Mouse (Mus musculus) lung, postnatal 36 days (tissue): Measurements from ENCODE around the gene Tshz2.

Experiments
- DNase-seq: peaks from one replicate; pipeline ENCODE4 v3.0.0; 2022; ENCODE audit warnings: mixed read lengths

Tshz2 gene

GRCm38 (mm10) chr2:169702725-169703486, 70.1 kb downstream of the Tshz2 start:
- DNase-seq = no peak

- DNase-seq = no peak
Measured at GRCm38 (mm10) chr2:169721793-169722326, 89.0 kb downstream of the Tshz2 start.

- DNase-seq = peak; percentile 40
Measured at GRCm38 (mm10) chr2:169722341-169722740, 89.5 kb downstream of the Tshz2 start.

- DNase-seq = peak; percentile 67
Measured at GRCm38 (mm10) chr2:169723645-169724462, 91.0 kb downstream of the Tshz2 start.

DNA sequence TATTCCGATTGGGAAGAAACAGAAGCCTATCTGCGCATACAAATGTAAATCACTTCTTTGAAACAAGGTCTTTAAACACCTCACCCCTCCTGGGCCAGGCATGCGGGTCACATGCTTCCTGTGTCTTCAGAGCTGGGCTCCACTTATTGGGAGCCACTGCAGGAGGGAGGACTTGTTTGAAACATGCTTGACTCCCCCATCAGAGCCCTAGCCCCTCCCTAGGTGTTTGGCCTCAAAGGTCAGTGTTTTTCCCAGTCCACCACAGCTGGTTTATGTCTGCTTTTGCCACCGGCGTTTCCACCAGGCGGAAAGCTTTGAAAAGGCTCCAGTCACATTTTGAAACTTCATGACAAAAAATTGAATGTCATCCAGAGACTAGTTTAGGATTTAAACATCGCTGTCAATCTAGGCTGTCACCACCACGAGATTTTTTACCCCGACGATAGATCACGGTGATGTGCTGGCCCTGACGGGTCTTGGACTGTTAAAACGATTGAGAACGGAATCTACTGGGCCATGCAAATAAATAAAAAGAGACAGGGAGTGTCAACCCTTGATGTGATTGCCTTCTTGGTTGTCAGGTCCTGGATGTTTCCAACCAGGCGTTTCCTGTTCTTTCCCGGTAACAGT, 96.0 kb downstream of the Tshz2 start:
- peak; percentile 74 for DNase-seq

GRCm38 (mm10) chr2:169730551-169730996, 97.8 kb downstream of the Tshz2 start:
- peak; percentile 44 for DNase-seq

GRCm38 (mm10) chr2:169734053-169734452, 101.2 kb downstream of the Tshz2 start:
- no peak for DNase-seq

DNA sequence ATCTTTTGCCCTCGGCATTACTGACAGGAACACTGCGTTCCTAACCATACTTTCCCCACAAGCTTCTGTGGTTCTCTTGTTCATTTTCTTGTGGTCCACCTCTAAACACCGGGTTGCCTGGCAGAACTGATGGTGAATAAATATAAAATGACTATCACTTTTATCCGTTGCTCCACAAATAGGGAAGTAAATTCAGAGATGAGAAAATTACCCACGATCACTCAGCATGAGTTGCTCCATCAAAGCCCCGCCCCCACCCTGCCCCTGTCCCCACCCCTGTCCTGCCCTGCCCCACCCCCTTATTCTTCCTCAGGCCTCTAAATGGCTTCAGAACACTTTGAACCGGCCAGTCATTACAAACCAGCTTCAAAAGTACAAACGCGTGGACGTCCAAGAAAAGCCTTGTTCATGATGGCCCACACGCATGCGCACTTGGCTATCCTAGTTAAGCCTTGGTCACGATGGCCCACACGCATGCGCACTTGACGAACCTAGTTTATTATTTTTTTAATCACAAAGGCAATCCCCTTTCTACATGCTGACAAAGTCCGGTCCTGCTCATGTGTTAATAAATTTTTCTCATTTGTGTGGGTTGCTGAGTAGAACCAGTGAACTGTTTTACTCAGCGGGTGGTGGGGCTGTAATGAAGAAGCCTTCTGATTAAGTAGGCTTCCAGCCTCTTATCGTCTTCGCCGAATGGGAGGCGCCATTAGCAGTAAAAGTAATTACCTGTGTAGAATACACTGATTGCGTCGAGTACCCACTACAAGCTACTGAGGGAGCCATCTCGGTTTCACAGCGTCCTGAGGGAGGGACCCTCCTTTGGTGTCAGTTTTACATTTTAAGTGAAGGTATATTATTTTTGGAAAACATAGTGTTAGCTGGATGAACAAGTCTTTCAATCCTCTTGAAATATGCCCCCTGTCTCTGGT, 102.9 kb downstream of the Tshz2 start:
- no peak for DNase-seq

- no peak for DNase-seq
Measured at GRCm38 (mm10) chr2:169740996-169741395, 108.2 kb downstream of the Tshz2 start.

- no peak for DNase-seq
Measured at GRCm38 (mm10) chr2:169742791-169743190, 110.0 kb downstream of the Tshz2 start.

GRCm38 (mm10) chr2:169743294-169743693, 110.5 kb downstream of the Tshz2 start:
- DNase-seq = no peak

DNA sequence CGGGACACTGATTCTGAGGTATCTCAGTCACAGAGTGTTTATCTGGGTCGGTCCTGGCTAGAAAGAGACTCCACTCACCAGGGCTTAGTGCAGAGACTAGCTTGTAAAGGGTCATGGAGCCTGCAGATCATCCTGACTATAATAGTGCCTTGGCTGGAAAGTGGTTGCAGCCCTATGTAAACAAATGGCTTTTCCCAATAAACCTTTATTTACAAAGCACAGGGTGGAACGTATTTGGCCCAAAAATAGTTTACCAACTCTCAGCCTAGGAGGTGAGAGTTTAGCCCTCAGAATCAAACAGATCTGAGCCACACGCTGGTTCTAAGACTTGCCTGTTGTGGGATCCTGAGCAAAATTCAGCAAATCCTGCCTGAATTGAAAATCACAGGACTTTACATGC, 111.1 kb downstream of the Tshz2 start:
- no peak for DNase-seq

DNA sequence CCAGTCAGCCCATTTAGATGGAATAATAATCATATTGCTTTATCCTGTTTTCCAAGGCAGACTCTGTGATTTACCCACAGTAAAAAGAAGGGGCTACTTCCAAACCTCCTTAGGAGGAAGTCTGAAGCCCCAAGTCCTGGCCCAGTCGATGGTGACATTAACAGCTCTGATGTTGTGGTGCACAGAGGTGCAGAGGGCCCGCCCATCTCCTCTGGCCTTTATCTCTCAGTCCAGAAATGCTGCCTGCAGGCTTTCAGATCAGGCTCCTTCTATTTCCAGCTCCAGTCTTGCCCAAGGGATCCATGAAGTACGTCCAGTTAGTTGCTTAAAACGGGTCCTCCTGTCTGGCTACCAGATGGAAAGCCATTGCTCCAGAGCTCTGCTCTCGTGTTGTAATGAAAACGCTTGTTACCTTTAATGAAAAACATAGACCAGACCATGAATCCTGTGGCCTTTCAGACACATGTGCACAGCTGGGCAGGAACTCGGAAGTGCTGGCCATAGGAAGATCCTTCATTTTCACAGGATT, 114.4 kb downstream of the Tshz2 start:
- DNase-seq = no peak

- no peak for DNase-seq
Measured at GRCm38 (mm10) chr2:169749331-169749945, 116.6 kb downstream of the Tshz2 start.

DNA sequence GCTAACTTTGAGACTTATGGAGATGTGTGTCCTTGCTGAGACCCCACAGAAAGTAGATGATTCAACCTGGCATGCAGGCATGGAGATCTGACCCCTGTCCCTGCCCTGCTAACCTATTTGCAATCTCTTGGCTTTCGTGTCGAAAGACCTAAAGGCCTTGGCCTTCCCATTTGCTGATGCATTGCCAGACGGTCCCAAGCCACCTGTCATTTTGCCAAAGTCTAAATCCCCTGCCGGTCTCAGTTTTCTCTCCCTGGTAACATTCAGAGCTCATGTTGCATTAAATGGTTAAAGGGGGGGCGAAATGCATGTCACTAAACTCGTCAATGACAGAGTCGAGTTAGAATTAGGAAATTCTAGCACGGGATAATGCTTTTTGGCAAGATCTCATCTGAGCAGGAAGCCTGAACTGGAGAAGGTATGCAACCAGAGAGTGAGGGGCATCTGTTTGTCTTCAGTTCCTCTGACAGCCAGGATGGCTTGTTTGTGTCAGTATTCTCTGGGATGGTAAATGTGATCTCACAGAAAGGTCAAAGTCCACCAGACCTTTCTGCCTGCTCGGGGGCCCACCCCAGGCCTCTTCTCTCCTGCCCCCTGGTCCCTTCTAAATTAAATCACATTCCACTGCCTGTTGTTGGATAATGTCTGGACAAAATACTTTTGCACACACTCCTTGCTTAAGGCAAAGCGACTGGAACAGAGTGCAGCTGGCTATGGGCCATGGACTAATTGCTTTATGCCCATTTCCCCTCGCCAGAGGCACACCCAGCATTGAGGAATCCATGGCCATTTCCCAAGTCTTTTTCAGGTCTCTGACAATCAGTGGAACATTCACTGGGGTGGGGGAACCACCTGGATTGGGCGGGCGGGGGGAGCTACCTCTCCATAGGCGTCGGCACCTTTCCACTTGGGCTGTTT, 118.0 kb downstream of the Tshz2 start:
- peak; percentile 48 for DNase-seq

- DNase-seq = no peak
Measured at GRCm38 (mm10) chr2:169752126-169752525, 119.3 kb downstream of the Tshz2 start.

GRCm38 (mm10) chr2:169753432-169753831, 120.6 kb downstream of the Tshz2 start:
- no peak for DNase-seq

DNA sequence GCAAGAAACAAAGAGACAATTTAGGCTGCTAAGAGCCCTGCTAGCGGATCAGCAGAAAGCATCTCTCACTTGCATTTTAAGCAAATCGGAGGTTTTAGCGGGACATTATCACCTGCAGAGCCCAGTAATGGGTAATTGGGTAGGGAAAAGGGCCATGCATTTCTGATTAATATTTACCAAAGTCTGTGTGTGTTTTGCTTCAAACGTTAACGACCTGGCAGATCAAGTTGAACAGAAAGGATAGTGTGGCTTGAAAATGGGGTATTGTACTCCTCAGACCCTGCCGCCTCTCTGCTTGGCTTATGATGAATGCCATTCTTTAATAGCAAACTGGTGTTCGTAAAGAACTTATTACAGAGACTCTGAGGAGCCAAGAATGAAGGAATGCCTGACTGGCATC, 122.3 kb downstream of the Tshz2 start:
- no peak for DNase-seq

DNA sequence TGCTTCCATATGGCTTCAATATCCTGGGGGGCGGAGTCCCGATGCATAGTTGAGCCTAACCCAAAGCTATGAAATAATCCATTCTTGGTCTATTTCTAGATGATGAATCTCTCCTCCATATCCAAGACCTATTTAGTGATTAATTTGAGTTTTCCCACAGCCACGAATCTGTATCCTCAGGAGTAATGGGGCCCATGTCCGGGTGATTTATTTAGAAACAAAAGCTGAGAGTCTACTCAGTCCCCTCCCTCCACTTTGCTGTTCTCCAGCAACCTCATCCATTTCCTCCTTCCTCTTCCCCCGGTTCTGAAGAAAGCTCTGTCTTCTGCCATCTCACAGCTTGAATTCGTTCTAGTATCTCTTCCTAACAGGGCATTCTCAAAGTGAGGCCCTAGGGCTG, 125.3 kb downstream of the Tshz2 start:
- DNase-seq = no peak

GRCm38 (mm10) chr2:169760117-169760516, 127.3 kb downstream of the Tshz2 start:
- no peak for DNase-seq
